ENCODE assay signal across 12 mouse cellular contexts in the genomic region with DNA sequence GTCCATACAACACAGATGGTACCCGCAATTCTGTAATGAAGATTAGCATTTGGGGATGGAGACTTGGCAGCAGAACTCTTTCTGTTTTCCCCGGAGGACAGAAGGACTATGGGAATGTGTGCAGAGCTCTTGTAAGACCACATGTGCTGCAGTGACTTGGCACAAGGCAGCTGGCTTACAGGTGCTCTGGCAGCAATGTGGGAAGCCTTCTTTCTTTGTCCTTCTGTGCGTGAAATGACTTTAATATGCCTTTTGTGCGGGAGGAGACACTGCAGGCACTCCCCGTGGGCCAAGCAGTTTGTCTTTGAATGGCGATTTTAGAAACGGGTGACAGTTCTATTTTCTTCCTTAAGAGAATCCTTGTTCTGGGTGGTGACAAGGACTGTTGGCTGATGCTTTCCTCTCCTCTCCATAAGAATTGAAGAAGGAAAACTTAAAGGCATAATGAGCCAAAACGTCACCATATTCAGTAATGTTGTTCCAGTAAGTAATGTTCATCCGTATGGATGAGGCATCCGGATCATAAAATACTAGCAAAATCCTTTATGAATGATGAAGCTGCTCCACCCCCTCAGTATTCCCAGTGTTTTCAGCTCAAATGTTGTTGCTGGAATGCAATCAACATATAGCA. TPM values are rescaled to one million over a fixed set of nuclear protein-coding genes. Genes with fewer than 3 reads are reported as not detected.
DNase-seq lines count a peak whose midpoint lies in the region; ATAC-seq and TF ChIP-seq lines count a peak whose summit lies in the region.
"Had no signal": no experiment of that assay in that cellular context is flagged by ENCODE, and none has a peak within 500 bp of the region (broad histone marks: within the 10 kb centered on the region; RNA-seq: fewer than 3 reads in every experiment).

No protein-coding gene starts in this region.

- no peak overlapping the region for H3K4me3 ChIP-seq in hindbrain, embryonic 13.5 days
- H3K4me3 ChIP-seq in hindbrain, embryonic 12.5 days: no peak overlapping the region
- H3K4me3 ChIP-seq in left cerebral cortex, adult 2 months: no peak overlapping the region; the same call in 1 of the 2 replicates
- no peak overlapping the region for H3K4me3 ChIP-seq in kidney, embryonic 14.5 days (ENCODE audit: low read length)
- H3K4me3 ChIP-seq: heart, embryonic 15.5 days; midbrain, embryonic 12.5 days had no signal

- no peaks in the 10 kb centered on the region for H3K9me3 ChIP-seq in hindbrain, embryonic 13.5 days
- H3K9me3 ChIP-seq in hindbrain, embryonic 12.5 days (replicated peaks): no peaks in the 10 kb centered on the region
- no peaks in the 10 kb centered on the region for H3K9me3 ChIP-seq in kidney, embryonic 14.5 days (ENCODE audit: control insufficient read depth, low read length)
- H3K9me3 ChIP-seq: heart, embryonic 15.5 days; midbrain, embryonic 12.5 days had no signal

- TF ChIP-seq CTCF in left cerebral cortex, adult 2 months (IDR thresholded peaks at IDR 0.05): no peak

- ATAC-seq in hindbrain, embryonic 13.5 days (ENCODE audit: low FRiP score): peak; percentile 61
- no peak for ATAC-seq in hindbrain, embryonic 12.5 days (ENCODE audit: low FRiP score)
- ATAC-seq in monocyte, adult 5-6 weeks (replicated peaks; ENCODE audit: insufficient number of reproducible peaks, low FRiP score, low TSS enrichment, poor library complexity, severe bottlenecking): no peak
- no peak for ATAC-seq in kidney, embryonic 14.5 days (ENCODE audit: low FRiP score, low TSS enrichment)
- ATAC-seq: lung, postnatal 0 days had no signal

- no peak overlapping the region for H3K27ac ChIP-seq in hindbrain, embryonic 13.5 days
- H3K27ac ChIP-seq in hindbrain, embryonic 12.5 days: no peak overlapping the region
- no peak overlapping the region for H3K27ac ChIP-seq in left cerebral cortex, adult 2 months
- no peak overlapping the region for H3K27ac ChIP-seq in kidney, embryonic 14.5 days (ENCODE audit: low read depth, low read length)
- H3K27ac ChIP-seq: heart, embryonic 15.5 days; midbrain, embryonic 12.5 days had no signal

- peaks cover 8% of the 10 kb centered on the region; the same call in 1 of the 2 replicates for H3K4me1 ChIP-seq in hindbrain, embryonic 13.5 days (replicated peaks)
- H3K4me1 ChIP-seq in hindbrain, embryonic 12.5 days: peaks cover 4% of the 10 kb centered on the region; the same call in 1 of the 2 replicates
- no peaks in the 10 kb centered on the region for H3K4me1 ChIP-seq in kidney, embryonic 14.5 days (ENCODE audit: control insufficient read depth, insufficient read depth, low read length)
- H3K4me1 ChIP-seq: heart, embryonic 15.5 days; midbrain, embryonic 12.5 days had no signal

- peak; percentile 19 to 34 for DNase-seq in frontal cortex, postnatal 36 days (ENCODE audit: low spot score in 2 of 2)
- peak; percentile 9 to 19 for DNase-seq in left cerebral cortex, adult 2 months (ENCODE audit: extremely low spot score in 1 of 2, low spot score in 2 of 2)
- DNase-seq in right cerebral cortex, postnatal 36 days (ENCODE audit: low spot score in 2 of 2): peak; percentile 11 to 18
- DNase-seq in B cell, adult 2 months: no peak
- DNase-seq: kidney, adult 8-10 months had no signal

- intact Hi-C loops in left cerebral cortex, adult 2 months (cut with DNase I): no loop called here

- H3K27me3 ChIP-seq in hindbrain, embryonic 13.5 days: no peaks in the 10 kb centered on the region
- no peaks in the 10 kb centered on the region for H3K27me3 ChIP-seq in hindbrain, embryonic 12.5 days
- no peaks in the 10 kb centered on the region for H3K27me3 ChIP-seq in kidney, embryonic 14.5 days (ENCODE audit: control insufficient read depth, insufficient read depth, low read length)
- H3K27me3 ChIP-seq: heart, embryonic 15.5 days; midbrain, embryonic 12.5 days had no signal

- 37% methylated on average over 10 of the region's 10 CpGs for WGBS in hindbrain, embryonic 13.5 days
- 48% methylated on average over 10 of the region's 10 CpGs for WGBS in hindbrain, embryonic 12.5 days
- WGBS in kidney, embryonic 14.5 days: 86% methylated on average over 10 of the region's 10 CpGs

- no peak overlapping the region for H3K9ac ChIP-seq in hindbrain, embryonic 13.5 days
- no peak overlapping the region for H3K9ac ChIP-seq in hindbrain, embryonic 12.5 days
- H3K9ac ChIP-seq in kidney, embryonic 14.5 days (ENCODE audit: low read depth, low read length): no peak overlapping the region
- H3K9ac ChIP-seq: heart, embryonic 15.5 days; midbrain, embryonic 12.5 days had no signal

- no peak overlapping the region for H3K4me2 ChIP-seq in hindbrain, embryonic 13.5 days
- H3K4me2 ChIP-seq in hindbrain, embryonic 12.5 days (replicated peaks): no peak overlapping the region
- no peak overlapping the region for H3K4me2 ChIP-seq in kidney, embryonic 14.5 days (replicated peaks; ENCODE audit: low read depth, low read length)
- H3K4me2 ChIP-seq: heart, embryonic 15.5 days; midbrain, embryonic 12.5 days had no signal

- H3K36me3 ChIP-seq in hindbrain, embryonic 13.5 days: no peaks in the 10 kb centered on the region
- H3K36me3 ChIP-seq in hindbrain, embryonic 12.5 days: no peaks in the 10 kb centered on the region
- H3K36me3 ChIP-seq in kidney, embryonic 14.5 days (ENCODE audit: control insufficient read depth, insufficient read depth, low read length): no peaks in the 10 kb centered on the region
- H3K36me3 ChIP-seq: heart, embryonic 15.5 days; midbrain, embryonic 12.5 days had no signal

RNA-seq across cellular contexts. Expression of gene Adamtsl1, which starts 27.5 kb away (rescaled TPM):
- polyA plus RNA-seq in hindbrain, embryonic 13.5 days (2015; fragmentation: Nextera tagmentation; extraction: Ambion mirVana): 11.6 and 12.0 TPM in 2 replicates
- 28.0 and 28.9 TPM in 2 replicates for polyA plus RNA-seq in hindbrain, embryonic 12.5 days (2016; fragmentation: Nextera tagmentation; extraction: Ambion mirVana)
- total RNA-seq in left cerebral cortex, adult 2 months (2021): 1 to 10 TPM; 4.3 to 5.5 TPM
- under 0.01 to 0.32 TPM in 2 of 3 replicates, not detected in the other for total RNA-seq in monocyte, adult 5-6 weeks (2017)
- 15.6 and 17.2 TPM in 2 replicates for polyA plus RNA-seq in kidney, embryonic 14.5 days (2014; fragmentation: Nextera tagmentation; extraction: Ambion mirVana)

Comparison
In these comparisons a context has a peak if more than half of its experiments do, and no peak if none do; other contexts are left out.
1. DNase-seq: peak in frontal cortex, postnatal 36 days (2 of 2), left cerebral cortex, adult 2 months (2 of 2) and right cerebral cortex, postnatal 36 days (2 of 2); none in B cell, adult 2 months (0 of 2).